Mouse (Mus musculus): ENCODE results near the gene Foxd1.

DNA sequence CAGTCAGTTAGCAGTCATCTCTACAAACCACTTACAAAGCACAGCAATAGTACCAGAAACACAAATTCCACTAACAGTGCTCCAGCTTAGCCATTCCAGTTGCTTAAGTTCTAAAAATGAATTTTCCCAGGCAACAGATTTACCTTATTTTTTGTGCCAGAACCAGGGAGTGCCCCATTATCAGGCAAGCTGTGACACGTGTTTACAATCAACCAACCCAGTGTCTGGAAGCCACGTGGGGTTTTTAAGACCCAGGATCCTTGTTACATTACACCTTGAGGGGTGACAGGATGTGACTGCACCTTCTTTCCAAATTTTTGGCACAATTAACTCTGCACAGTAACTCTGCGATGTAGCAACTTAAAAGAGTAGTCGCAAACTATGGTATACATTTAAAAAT, 45.3 kb upstream of the Foxd1 start:
- TF ChIP-seq CTCF (IDR thresholded peaks at IDR 0.05; ENCODE audit: extremely low read depth, insufficient read depth, insufficient read length, insufficient replicate concordance): no peak
- no peak for TF ChIP-seq POLR2A (IDR thresholded peaks at IDR 0.05; ENCODE audit: low read depth, low read length)

All from spleen, adult 2 months (tissue).